Mouse (Mus musculus) lung, adult 2 months (tissue): ENCODE results near the gene Arfgap3.

Source experiments
- CTCF ChIP-seq: fragments of 200-500 bp; IDR thresholded peaks from 2 replicates; pipeline ENCODE4 v1.5.1; 2011; ENCODE audit warnings: mild to moderate bottlenecking, low read length, control low read depth; ENCODE audit not compliant: insufficient read depth
- POLR2A ChIP-seq: fragments of 200-500 bp; IDR thresholded peaks from 2 replicates; pipeline ENCODE4 v1.6.1; 2011; ENCODE audit warnings: low read depth, mild to moderate bottlenecking, control low read depth, low read length, borderline replicate concordance; ENCODE audit errors: extremely low read depth

GRCm38 (mm10) chr15:83256491-83256890 lies 93.6 kb downstream of the Arfgap3 start:
- TF ChIP-seq POLR2A (no peak), CTCF (no peak)
